In the genomic region with DNA sequence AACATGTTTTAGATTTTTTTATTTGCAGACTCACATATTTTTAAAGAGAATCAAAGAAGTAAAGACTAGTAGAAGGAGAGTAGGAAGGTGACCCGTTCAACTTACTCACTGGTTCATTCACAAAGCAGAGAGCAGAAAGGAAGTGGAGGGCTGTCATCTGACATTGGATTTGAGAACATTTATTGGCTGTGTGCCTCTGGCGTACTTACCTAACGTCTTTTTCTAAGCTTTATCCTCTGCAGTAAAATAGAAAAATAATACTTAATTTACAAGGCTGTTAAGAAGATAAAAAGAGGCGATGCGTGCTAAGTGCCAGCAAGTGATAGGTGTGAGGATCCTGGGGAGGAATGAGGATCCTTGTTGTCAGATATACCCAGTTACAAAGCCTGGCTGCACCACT, we compare ENCODE assay signal across 17 mouse cellular contexts. TPM values are rescaled to one million over a fixed set of nuclear protein-coding genes. Genes with fewer than 3 reads are reported as not detected.
DNase-seq lines count a peak whose midpoint lies in the region; ATAC-seq and TF ChIP-seq lines count a peak whose summit lies in the region.
"Had no signal": no experiment of that assay in that cellular context is flagged by ENCODE, and none has a peak within 500 bp of the region (broad histone marks: within the 10 kb centered on the region; RNA-seq: fewer than 3 reads in every experiment).

No protein-coding gene starts in this region.

- H3K4me1 ChIP-seq in kidney, embryonic 14.5 days (ENCODE audit: control insufficient read depth, insufficient read depth, low read length), result peaks cover 6% of the 10 kb centered on the region
- H3K4me1 ChIP-seq in heart, embryonic 15.5 days (replicated peaks), result peaks cover 32% of the 10 kb centered on the region
- H3K4me1 ChIP-seq in kidney, postnatal 0 days (replicated peaks; ENCODE audit: insufficient read depth, low read length), result peaks cover 6% of the 10 kb centered on the region; the same call in 1 of the 2 replicates
- H3K4me1 ChIP-seq in hindbrain, embryonic 12.5 days, result peaks cover 5% of the 10 kb centered on the region; the same call in 1 of the 2 replicates
- H3K4me1 ChIP-seq: megakaryocyte, embryonic 14.5 days had no signal

- no peak overlapping the region for H3K4me3 ChIP-seq in kidney, embryonic 14.5 days (ENCODE audit: low read length)
- no peak overlapping the region for H3K4me3 ChIP-seq in heart, embryonic 15.5 days
- H3K4me3 ChIP-seq in kidney, postnatal 0 days (replicated peaks; ENCODE audit: low read depth, low read length), result no peak overlapping the region
- no peak overlapping the region for H3K4me3 ChIP-seq in hindbrain, embryonic 12.5 days
- H3K4me3 ChIP-seq: forebrain, embryonic 12.5 days; layer of hippocampus, adult 2 months; limb, embryonic 15.5 days; megakaryocyte, embryonic 14.5 days; midbrain, embryonic 15.5 days; neural tube, embryonic 15.5 days had no signal

- no peak for TF ChIP-seq CTCF in kidney, postnatal 0 days (IDR thresholded peaks at IDR 0.05; ENCODE audit: low read depth)

- no peaks in the 10 kb centered on the region for H3K27me3 ChIP-seq in kidney, embryonic 14.5 days (ENCODE audit: control insufficient read depth, insufficient read depth, low read length)
- no peaks in the 10 kb centered on the region for H3K27me3 ChIP-seq in heart, embryonic 15.5 days
- no peaks in the 10 kb centered on the region for H3K27me3 ChIP-seq in kidney, postnatal 0 days (ENCODE audit: insufficient read depth, low read length)
- no peaks in the 10 kb centered on the region for H3K27me3 ChIP-seq in hindbrain, embryonic 12.5 days
- H3K27me3 ChIP-seq: CH12.LX; forebrain, embryonic 12.5 days; limb, embryonic 15.5 days; megakaryocyte, embryonic 14.5 days; midbrain, embryonic 15.5 days; neural tube, embryonic 15.5 days had no signal

- no peak overlapping the region for H3K9ac ChIP-seq in kidney, embryonic 14.5 days (ENCODE audit: low read depth, low read length)
- H3K9ac ChIP-seq in heart, embryonic 15.5 days, result no peak overlapping the region
- H3K9ac ChIP-seq in kidney, postnatal 0 days (ENCODE audit: low read depth, low read length), result no peak overlapping the region
- H3K9ac ChIP-seq in hindbrain, embryonic 12.5 days, result no peak overlapping the region
- H3K9ac ChIP-seq: forebrain, embryonic 12.5 days; limb, embryonic 15.5 days; midbrain, embryonic 15.5 days; neural tube, embryonic 15.5 days had no signal

- WGBS in kidney, embryonic 14.5 days, result 30% methylated on average over 5 of the region's 5 CpGs
- WGBS in heart, embryonic 15.5 days, result 22% methylated on average over 5 of the region's 5 CpGs
- WGBS in kidney, postnatal 0 days, result 29% methylated on average over 5 of the region's 5 CpGs
- WGBS in hindbrain, embryonic 12.5 days, result 54% methylated on average over 5 of the region's 5 CpGs

- no peak for ATAC-seq in kidney, embryonic 14.5 days (ENCODE audit: low FRiP score, low TSS enrichment)
- ATAC-seq in heart, embryonic 15.5 days (replicated peaks; ENCODE audit: insufficient number of reproducible peaks, insufficient read depth, low FRiP score, low read depth), result no peak
- no peak for ATAC-seq in kidney, postnatal 0 days (replicated peaks; ENCODE audit: low FRiP score, low read depth)
- ATAC-seq in hindbrain, embryonic 12.5 days (ENCODE audit: low FRiP score), result no peak

- intact Hi-C loops in heart, postnatal 14 days (cut with DNase I), result loop anchor here (5.0 to 10.0 kb wide), 4 partner anchors 40 to 470 kb away; no protein-coding TSS in a partner anchor

- no peak overlapping the region for H3K4me2 ChIP-seq in kidney, embryonic 14.5 days (replicated peaks; ENCODE audit: low read depth, low read length)
- peak overlapping the region; percentile 44 for H3K4me2 ChIP-seq in heart, embryonic 15.5 days
- H3K4me2 ChIP-seq in kidney, postnatal 0 days (ENCODE audit: low read length), result no peak overlapping the region
- H3K4me2 ChIP-seq in hindbrain, embryonic 12.5 days (replicated peaks), result no peak overlapping the region
- H3K4me2 ChIP-seq: forebrain, embryonic 12.5 days; limb, embryonic 15.5 days; midbrain, embryonic 15.5 days; neural tube, embryonic 15.5 days had no signal

- no peak overlapping the region for H3K27ac ChIP-seq in kidney, embryonic 14.5 days (ENCODE audit: low read depth, low read length)
- peak overlapping the region; percentile 96 for H3K27ac ChIP-seq in heart, embryonic 15.5 days
- peak overlapping the region; percentile 51; the same call in 1 of the 2 replicates for H3K27ac ChIP-seq in kidney, postnatal 0 days
- H3K27ac ChIP-seq in hindbrain, embryonic 12.5 days, result no peak overlapping the region
- H3K27ac ChIP-seq: forebrain, embryonic 12.5 days; layer of hippocampus, adult 2 months; limb, embryonic 15.5 days; midbrain, embryonic 15.5 days; neural tube, embryonic 15.5 days had no signal

- no peaks in the 10 kb centered on the region for H3K36me3 ChIP-seq in kidney, embryonic 14.5 days (ENCODE audit: control insufficient read depth, insufficient read depth, low read length)
- no peaks in the 10 kb centered on the region for H3K36me3 ChIP-seq in heart, embryonic 15.5 days
- H3K36me3 ChIP-seq in kidney, postnatal 0 days (ENCODE audit: insufficient read depth, low read length), result no peaks in the 10 kb centered on the region
- H3K36me3 ChIP-seq in hindbrain, embryonic 12.5 days, result no peaks in the 10 kb centered on the region
- H3K36me3 ChIP-seq: forebrain, embryonic 12.5 days; limb, embryonic 15.5 days; midbrain, embryonic 15.5 days; neural tube, embryonic 15.5 days had no signal

- H3K9me3 ChIP-seq in kidney, embryonic 14.5 days (ENCODE audit: control insufficient read depth, low read length), result no peaks in the 10 kb centered on the region
- H3K9me3 ChIP-seq in heart, embryonic 15.5 days (replicated peaks), result no peaks in the 10 kb centered on the region
- no peaks in the 10 kb centered on the region for H3K9me3 ChIP-seq in kidney, postnatal 0 days (replicated peaks; ENCODE audit: low read length)
- no peaks in the 10 kb centered on the region for H3K9me3 ChIP-seq in hindbrain, embryonic 12.5 days (replicated peaks)
- H3K9me3 ChIP-seq: forebrain, embryonic 12.5 days; limb, embryonic 15.5 days; midbrain, embryonic 15.5 days; neural tube, embryonic 15.5 days had no signal

- peak; percentile 80 for DNase-seq in heart, adult 11 months
- DNase-seq in heart, postnatal 14 days, result no peak
- DNase-seq in kidney, adult 18-20 months, result peak; percentile 33
- peak; percentile 31 for DNase-seq in kidney, postnatal 0 days (ENCODE audit: low spot score)
- DNase-seq: cerebellum, adult 8-10 months; spleen, adult 18-20 months; thymus, adult 18-20 months had no signal

RNA-seq across cellular contexts. Expression of a gene that starts 24.7 kb away (rescaled TPM):
- 100 to 1,000 TPM; 120 to 159 TPM for total RNA-seq in heart, postnatal 14 days (2021)
- polyA plus RNA-seq in kidney, embryonic 14.5 days (2014; fragmentation: Nextera tagmentation; extraction: Ambion mirVana), result 8.3 and 15.8 TPM in 2 replicates
- 57.1 and 66.0 TPM in 2 replicates for polyA plus RNA-seq in heart, embryonic 15.5 days (2015; fragmentation: Nextera tagmentation; extraction: Ambion mirVana)
- polyA plus RNA-seq in kidney, postnatal 0 days (2015; fragmentation: Nextera tagmentation; extraction: Ambion mirVana), result 30.1 and 32.1 TPM in 2 replicates
- 4.5 and 5.8 TPM in 2 replicates for polyA plus RNA-seq in hindbrain, embryonic 12.5 days (2016; fragmentation: Nextera tagmentation; extraction: Ambion mirVana)
- total RNA-seq: CH12.LX had no signal

Comparison
In these comparisons a context has a peak if more than half of its experiments do, and no peak if none do; other contexts are left out.
1. DNase-seq: peak in heart, adult 11 months (single experiment), kidney, adult 18-20 months (single experiment) and kidney, postnatal 0 days (single experiment); none in heart, postnatal 14 days (0 of 2).
2. H3K27ac ChIP-seq: peak in heart, embryonic 15.5 days (single experiment) and kidney, postnatal 0 days (single experiment); none in kidney, embryonic 14.5 days (single experiment) and hindbrain, embryonic 12.5 days (single experiment).